Mouse (Mus musculus): ENCODE data around the gene Lrrc2. TPM values are rescaled to one million over a fixed set of nuclear protein-coding genes. Genes with fewer than 3 reads are reported as not detected.

Lrrc2 gene
- polyA plus RNA-seq, 1 experiment from 2014 or later, result not detected

- peaks cover 49% of the 10 kb centered on the region for H3K27me3 ChIP-seq (ENCODE audit: insufficient read depth, low read length)
- no peaks in the 10 kb centered on the region for H3K4me1 ChIP-seq (ENCODE audit: insufficient read depth)
- H3K36me3 ChIP-seq (ENCODE audit: insufficient read depth), result no peaks in the 10 kb centered on the region
- H3K9ac ChIP-seq, result no peak overlapping the region
- no peaks in the 10 kb centered on the region for H3K9me3 ChIP-seq (ENCODE audit: low read depth, low read length)
- no peak overlapping the region for H3K27ac ChIP-seq (ENCODE audit: low read depth)
- WGBS, result 39% methylated on average over 8 of the region's 8 CpGs
- ATAC-seq (ENCODE audit: insufficient read depth), result no peak
- no peak for TF ChIP-seq CTCF (IDR thresholded peaks at IDR 0.05; ENCODE audit: low read depth)
- no peak overlapping the region for H3K4me3 ChIP-seq (ENCODE audit: low read depth, low read length)
- DNase-seq, result no peak
- no peak overlapping the region for H3K4me2 ChIP-seq
These were observed 2.5 kb upstream of the Lrrc2 start for GRCm38 (mm10) chr9:110948813-110949310.

GRCm38 (mm10) chr9:110950109-110950508 is 1.2 kb upstream of the Lrrc2 start:
- Histone ChIP-seq H3K4me3 (ENCODE audit: low read depth, low read length) (no peak overlapping the region), H3K9me3 (ENCODE audit: low read depth, low read length) (no peaks in the 10 kb centered on the region), H3K4me2 (no peak overlapping the region), H3K36me3 (ENCODE audit: insufficient read depth) (no peaks in the 10 kb centered on the region), H3K27me3 (ENCODE audit: insufficient read depth, low read length) (peaks cover 44% of the 10 kb centered on the region), H3K4me1 (ENCODE audit: insufficient read depth) (no peaks in the 10 kb centered on the region), H3K9ac (no peak overlapping the region), H3K27ac (ENCODE audit: low read depth) (no peak overlapping the region)
- ATAC-seq (ENCODE audit: insufficient read depth), result no peak
- DNase-seq, result no peak
- no peak for TF ChIP-seq CTCF (IDR thresholded peaks at IDR 0.05; ENCODE audit: low read depth)
- WGBS, result 89% methylated on average over 3 of the region's 3 CpGs

GRCm38 (mm10) chr9:110951866-110952265 is 521 bp downstream of the Lrrc2 start:
- no peak for DNase-seq
- Histone ChIP-seq H3K36me3 (ENCODE audit: insufficient read depth) (no peaks in the 10 kb centered on the region), H3K4me2 (no peak overlapping the region), H3K4me3 (ENCODE audit: low read depth, low read length) (no peak overlapping the region), H3K4me1 (ENCODE audit: insufficient read depth) (no peaks in the 10 kb centered on the region), H3K9ac (no peak overlapping the region), H3K9me3 (ENCODE audit: low read depth, low read length) (no peaks in the 10 kb centered on the region), H3K27ac (ENCODE audit: low read depth) (no peak overlapping the region), H3K27me3 (ENCODE audit: insufficient read depth, low read length) (peaks cover 31% of the 10 kb centered on the region)
- no peak for TF ChIP-seq CTCF (IDR thresholded peaks at IDR 0.05; ENCODE audit: low read depth)
- 90% methylated on average over 13 of the region's 13 CpGs for WGBS
- no peak for ATAC-seq (ENCODE audit: insufficient read depth)

GRCm38 (mm10) chr9:110952398-110952797 is 1.1 kb downstream of the Lrrc2 start:
- no peak for ATAC-seq (ENCODE audit: insufficient read depth)
- H3K36me3 ChIP-seq (ENCODE audit: insufficient read depth), result no peaks in the 10 kb centered on the region
- TF ChIP-seq CTCF (IDR thresholded peaks at IDR 0.05; ENCODE audit: low read depth), result no peak

GRCm38 (mm10) chr9:110952931-110953549 is 1.7 kb downstream of the Lrrc2 start:
- no peak for DNase-seq
- H3K9ac ChIP-seq, result no peak overlapping the region; the same call in 1 of the 2 replicates
- H3K9me3 ChIP-seq (ENCODE audit: low read depth, low read length), result no peaks in the 10 kb centered on the region
- ATAC-seq (ENCODE audit: insufficient read depth), result no peak
- no peaks in the 10 kb centered on the region for H3K36me3 ChIP-seq (ENCODE audit: insufficient read depth)
- H3K4me3 ChIP-seq (ENCODE audit: low read depth, low read length), result peak overlapping the region; percentile 45
- no peak overlapping the region for H3K27ac ChIP-seq (ENCODE audit: low read depth)
- H3K4me1 ChIP-seq (ENCODE audit: insufficient read depth), result no peaks in the 10 kb centered on the region
- TF ChIP-seq CTCF (IDR thresholded peaks at IDR 0.05; ENCODE audit: low read depth), result no peak
- peaks cover 27% of the 10 kb centered on the region for H3K27me3 ChIP-seq (ENCODE audit: insufficient read depth, low read length)
- WGBS, result 42% methylated on average over 5 of the region's 5 CpGs
- H3K4me2 ChIP-seq, result peak overlapping the region; percentile 93

More at GRCm38 (mm10) chr9:110952398-110952797, 1.1 kb downstream of the Lrrc2 start:
- Histone ChIP-seq H3K9ac (no peak overlapping the region), H3K4me1 (ENCODE audit: insufficient read depth) (no peaks in the 10 kb centered on the region), H3K27me3 (ENCODE audit: insufficient read depth, low read length) (peaks cover 27% of the 10 kb centered on the region), H3K9me3 (ENCODE audit: low read depth, low read length) (no peaks in the 10 kb centered on the region), H3K4me3 (ENCODE audit: low read depth, low read length) (no peak overlapping the region), H3K4me2 (no peak overlapping the region), H3K27ac (ENCODE audit: low read depth) (no peak overlapping the region)
- no peak for DNase-seq
- 44% methylated on average over 6 of the region's 6 CpGs for WGBS

GRCm38 (mm10) chr9:110953550-110954461 is 2.5 kb downstream of the Lrrc2 start:
- no peaks in the 10 kb centered on the region for H3K36me3 ChIP-seq (ENCODE audit: insufficient read depth)
- peak overlapping the region; percentile 38 for H3K9ac ChIP-seq
- peak overlapping the region; percentile 93 for H3K4me2 ChIP-seq
- H3K27me3 ChIP-seq (ENCODE audit: insufficient read depth, low read length), result peaks cover 27% of the 10 kb centered on the region
- 1% methylated on average over 44 of the region's 44 CpGs for WGBS
- peak; percentile 60 for ATAC-seq (ENCODE audit: insufficient read depth)
- TF ChIP-seq CTCF (IDR thresholded peaks at IDR 0.05; ENCODE audit: low read depth), result peak; percentile 78
- H3K9me3 ChIP-seq (ENCODE audit: low read depth, low read length), result no peaks in the 10 kb centered on the region
- H3K4me1 ChIP-seq (ENCODE audit: insufficient read depth), result no peaks in the 10 kb centered on the region
- H3K27ac ChIP-seq (ENCODE audit: low read depth), result no peak overlapping the region
- peak; percentile 85 for DNase-seq
- peak overlapping the region; percentile 45 for H3K4me3 ChIP-seq (ENCODE audit: low read depth, low read length)
